In genomic region chr14:55783958-55784235, GRCm38 (mm10) we compare ENCODE assay signal across 8 mouse cellular contexts. TPM values are rescaled to one million over a fixed set of nuclear protein-coding genes. Genes with fewer than 3 reads are reported as not detected.
DNase-seq lines count a peak whose midpoint lies in the region; ATAC-seq and TF ChIP-seq lines count a peak whose summit lies in the region.

TSS of gene Adcy4 (minus strand) at chr14:55784095.

- ATAC-seq in embryonic facial prominence, embryonic 13.5 days (ENCODE audit: insufficient number of reproducible peaks, insufficient read depth, low FRiP score, low TSS enrichment, low read depth) = no peak
- no peak for ATAC-seq in heart, postnatal 0 days (ENCODE audit: insufficient read depth, low read depth)
- ATAC-seq in midbrain, embryonic 15.5 days (replicated peaks) = no peak

- no peak for TF ChIP-seq EP300 in heart, postnatal 0 days (IDR thresholded peaks at IDR 0.05; ENCODE audit: low read depth)

- H3K4me2 ChIP-seq in embryonic facial prominence, embryonic 13.5 days = peak within 1 kb of the TSS; percentile 87
- peak within 1 kb of the TSS; percentile 61 for H3K4me2 ChIP-seq in heart, postnatal 0 days (ENCODE audit: low read depth, low read length)
- peak within 1 kb of the TSS; percentile 41 for H3K4me2 ChIP-seq in midbrain, embryonic 15.5 days

- H3K27me3 ChIP-seq in embryonic facial prominence, embryonic 13.5 days = peaks cover 59% of the 10 kb centered on the region
- peaks cover 49% of the 10 kb centered on the region for H3K27me3 ChIP-seq in heart, postnatal 0 days (ENCODE audit: control insufficient read depth, insufficient read depth, low read length)
- peaks cover 83% of the 10 kb centered on the region for H3K27me3 ChIP-seq in limb, embryonic 10.5 days (ENCODE audit: low read depth, poor library complexity, severe bottlenecking)
- H3K27me3 ChIP-seq in midbrain, embryonic 15.5 days (replicated peaks) = peaks cover 75% of the 10 kb centered on the region

- peak within 1 kb of the TSS; percentile 89 for H3K27ac ChIP-seq in embryonic facial prominence, embryonic 13.5 days
- H3K27ac ChIP-seq in heart, postnatal 0 days (ENCODE audit: low read depth) = peak within 1 kb of the TSS; percentile 69
- H3K27ac ChIP-seq in limb, embryonic 10.5 days = peak within 1 kb of the TSS; percentile 84
- H3K27ac ChIP-seq in midbrain, embryonic 15.5 days = no peak within 1 kb of the TSS

- H3K9me3 ChIP-seq in embryonic facial prominence, embryonic 13.5 days = no peaks in the 10 kb centered on the region
- H3K9me3 ChIP-seq in heart, postnatal 0 days (replicated peaks; ENCODE audit: control insufficient read depth, low read length) = no peaks in the 10 kb centered on the region
- no peaks in the 10 kb centered on the region for H3K9me3 ChIP-seq in limb, embryonic 10.5 days (replicated peaks)
- H3K9me3 ChIP-seq in midbrain, embryonic 15.5 days = no peaks in the 10 kb centered on the region

- TF ChIP-seq CTCF in heart, postnatal 0 days (IDR thresholded peaks at IDR 0.05; ENCODE audit: low read depth) = no peak

- DNase-seq in embryo, embryonic 10 days (ENCODE audit: low spot score) = peak; percentile 33
- DNase-seq in embryo, embryonic 9.5 days (ENCODE audit: extremely low spot score) = no peak
- DNase-seq in heart, postnatal 0 days (ENCODE audit: low spot score) = no peak
- peak; percentile 53 for DNase-seq in limb, embryonic 10.5 days (ENCODE audit: low spot score)
- no peak for DNase-seq in cerebellum, adult 18-20 months
- no peak for DNase-seq in left cerebral cortex, adult 8-10 months (ENCODE audit: low spot score in 2 of 2)

- H3K9ac ChIP-seq in embryonic facial prominence, embryonic 13.5 days = peak within 1 kb of the TSS; percentile 75
- peak within 1 kb of the TSS; percentile 47; the same call in 1 of the 2 replicates for H3K9ac ChIP-seq in heart, postnatal 0 days (replicated peaks; ENCODE audit: low read depth, low read length)
- no peak within 1 kb of the TSS for H3K9ac ChIP-seq in midbrain, embryonic 15.5 days

- peak within 1 kb of the TSS; percentile 55 for H3K4me3 ChIP-seq in embryonic facial prominence, embryonic 13.5 days
- H3K4me3 ChIP-seq in heart, postnatal 0 days (ENCODE audit: low read depth, low read length) = peak within 1 kb of the TSS; percentile 47
- H3K4me3 ChIP-seq in limb, embryonic 10.5 days = peak within 1 kb of the TSS; percentile 58
- H3K4me3 ChIP-seq in midbrain, embryonic 15.5 days = peak within 1 kb of the TSS; percentile 23

- peaks cover 41% of the 10 kb centered on the region for H3K4me1 ChIP-seq in embryonic facial prominence, embryonic 13.5 days
- H3K4me1 ChIP-seq in heart, postnatal 0 days (ENCODE audit: control insufficient read depth, insufficient read depth) = peaks cover 10% of the 10 kb centered on the region
- H3K4me1 ChIP-seq in limb, embryonic 10.5 days = peaks cover 59% of the 10 kb centered on the region
- peaks cover 16% of the 10 kb centered on the region for H3K4me1 ChIP-seq in midbrain, embryonic 15.5 days

- 4% methylated on average over 13 of the region's 13 CpGs for WGBS in embryonic facial prominence, embryonic 13.5 days
- WGBS in heart, postnatal 0 days = 5% methylated on average over 13 of the region's 13 CpGs
- 4% methylated on average over 13 of the region's 13 CpGs for WGBS in limb, embryonic 10.5 days
- 5% methylated on average over 13 of the region's 13 CpGs for WGBS in midbrain, embryonic 15.5 days

- H3K36me3 ChIP-seq in embryonic facial prominence, embryonic 13.5 days = peaks cover 13% of the 10 kb centered on the region
- no peaks in the 10 kb centered on the region; the same call in 1 of the 2 replicates for H3K36me3 ChIP-seq in heart, postnatal 0 days (replicated peaks; ENCODE audit: control insufficient read depth, insufficient read depth, low read length)
- H3K36me3 ChIP-seq in limb, embryonic 10.5 days = 0 out of 2 replicates have a peak, but pooled peaks cover 4% of the 10 kb centered on the region
- H3K36me3 ChIP-seq in midbrain, embryonic 15.5 days (replicated peaks) = no peaks in the 10 kb centered on the region

RNA-seq across cellular contexts. Expression of gene Adcy4, which starts in this region (rescaled TPM):
- polyA plus RNA-seq in embryonic facial prominence, embryonic 13.5 days (2015; fragmentation: Nextera tagmentation; extraction: Ambion mirVana) = 20.2 and 21.6 TPM in 2 replicates
- total RNA-seq in heart, postnatal 0 days (2014; rRNA removed; ENCODE audit: low replicate concordance) = 16.2 and 17.4 TPM in 2 replicates
- 10.6 TPM in 2 replicates for polyA plus RNA-seq in heart, postnatal 0 days (2015; fragmentation: Nextera tagmentation; extraction: Ambion mirVana)
- polyA plus RNA-seq in limb, embryonic 10.5 days (2016; fragmentation: Nextera tagmentation; extraction: Ambion mirVana) = 7.7 and 13.3 TPM in 2 replicates
- 5.7 and 6.2 TPM in 2 replicates for polyA plus RNA-seq in midbrain, embryonic 15.5 days (2015; fragmentation: Nextera tagmentation; extraction: Ambion mirVana)
- 1 to 10 TPM; 3.3 to 6.2 (median 4.7) TPM for total RNA-seq in left cerebral cortex, adult 8-10 months (2022)

Comparison
In these comparisons a context has a peak if more than half of its experiments do, and no peak if none do; other contexts are left out.
1. DNase-seq: peak in embryo, embryonic 10 days (single experiment) and limb, embryonic 10.5 days (single experiment); none in embryo, embryonic 9.5 days (single experiment), heart, postnatal 0 days (single experiment), cerebellum, adult 18-20 months (0 of 2) and left cerebral cortex, adult 8-10 months (0 of 2).
2. Peak in every context shown above with its lines, with median percentiles within 50 percentile points of each other: H3K4me2 ChIP-seq and H3K4me3 ChIP-seq.